Comparison of ENCODE assay signal across 16 mouse cellular contexts in genomic region chr9:65235601-65236000, GRCm38 (mm10). TPM values are rescaled to one million over a fixed set of nuclear protein-coding genes. Genes with fewer than 3 reads are reported as not detected.
"Had no signal": no experiment of that assay in that cellular context is flagged by ENCODE, and none has a peak within 500 bp of the region (broad histone marks: within the 10 kb centered on the region; RNA-seq: fewer than 3 reads in every experiment).

No protein-coding gene starts in this region.

- H3K9ac ChIP-seq: neural tube, embryonic 15.5 days; stomach, embryonic 15.5 days had no signal

- H3K4me3 ChIP-seq: neural tube, embryonic 15.5 days; stomach, embryonic 15.5 days had no signal

- H3K27me3 ChIP-seq: neural tube, embryonic 15.5 days; stomach, embryonic 15.5 days had no signal

- H3K27ac ChIP-seq: neural tube, embryonic 15.5 days; stomach, embryonic 15.5 days; stomach, postnatal 0 days had no signal

- H3K4me2 ChIP-seq: neural tube, embryonic 15.5 days; stomach, embryonic 15.5 days had no signal

- H3K9me3 ChIP-seq: neural tube, embryonic 15.5 days; stomach, embryonic 15.5 days had no signal

- DNase-seq: retina, postnatal 1 day; right cerebral cortex, adult 18-20 months; right cerebral cortex, postnatal 14 days; right cerebral cortex, postnatal 25 days; right cerebral cortex, postnatal 4 days; spleen, adult 18-20 months; thymus, adult 18-20 months; thymus, adult 2 months; thymus, postnatal 14 days; thymus, postnatal 25 days; thymus, postnatal 36 days; thymus, postnatal 4 days had no signal

RNA-seq across cellular contexts. Expression of gene Cilp, which starts 29.4 kb away (rescaled TPM):
- total RNA-seq: neutrophil, adult 5-6 weeks had no signal
